Mouse (Mus musculus): Measurements from ENCODE around the gene Tmbim1. TPM values are rescaled to one million over a fixed set of nuclear protein-coding genes. Genes with fewer than 3 reads are reported as not detected.

Gene Tmbim1
- polyA plus RNA-seq, 1 experiment from 2014 or later, result 18.5 TPM

GRCm38 (mm10) chr1:74298996-74299395 is 6.4 kb downstream of the Tmbim1 start:
- no peak overlapping the region for H3K4me2 ChIP-seq (ENCODE audit: low read depth, low read length)
- H3K4me1 ChIP-seq (ENCODE audit: insufficient read depth), result peaks cover 62% of the 10 kb centered on the region
- no peak overlapping the region for H3K9ac ChIP-seq (replicated peaks)
- H3K36me3 ChIP-seq (replicated peaks; ENCODE audit: insufficient read depth, low read length), result peaks cover 8% of the 10 kb centered on the region
- H3K27ac ChIP-seq (ENCODE audit: low read depth), result no peak overlapping the region
- TF ChIP-seq EP300 (IDR thresholded peaks at IDR 0.05; ENCODE audit: low read depth), result no peak
- TF ChIP-seq CTCF (IDR thresholded peaks at IDR 0.05; ENCODE audit: low read depth), result no peak
- H3K4me3 ChIP-seq (ENCODE audit: low read depth, low read length), result no peak overlapping the region
- no peaks in the 10 kb centered on the region for H3K27me3 ChIP-seq (ENCODE audit: insufficient read depth, low read length)
- ATAC-seq, result no peak
- DNase-seq, result no peak
- WGBS (ENCODE audit: insufficient replicate concordance), result 74% methylated on average over 5 of the region's 5 CpGs
- H3K9me3 ChIP-seq (ENCODE audit: low read length), result no peaks in the 10 kb centered on the region

- no peaks in the 10 kb centered on the region for H3K9me3 ChIP-seq (ENCODE audit: low read length)
- peaks cover 9% of the 10 kb centered on the region for H3K36me3 ChIP-seq (replicated peaks; ENCODE audit: insufficient read depth, low read length)
- no peak overlapping the region for H3K4me2 ChIP-seq (ENCODE audit: low read depth, low read length)
- WGBS (ENCODE audit: insufficient replicate concordance), result 86% methylated on average over 5 of the region's 5 CpGs
- ATAC-seq, result no peak
- H3K27me3 ChIP-seq (ENCODE audit: insufficient read depth, low read length), result no peaks in the 10 kb centered on the region
- no peak overlapping the region for H3K4me3 ChIP-seq (ENCODE audit: low read depth, low read length)
- TF ChIP-seq CTCF (IDR thresholded peaks at IDR 0.05; ENCODE audit: low read depth) (no peak), EP300 (IDR thresholded peaks at IDR 0.05; ENCODE audit: low read depth) (no peak)
- H3K9ac ChIP-seq (replicated peaks), result no peak overlapping the region
- no peak for DNase-seq
- H3K4me1 ChIP-seq (ENCODE audit: insufficient read depth), result peaks cover 59% of the 10 kb centered on the region
- H3K27ac ChIP-seq (ENCODE audit: low read depth), result no peak overlapping the region
Measured at GRCm38 (mm10) chr1:74298157-74298750, 7.2 kb downstream of the Tmbim1 start.

GRCm38 (mm10) chr1:74297269-74297668 is 8.2 kb downstream of the Tmbim1 start:
- DNase-seq (no peak), ATAC-seq (no peak)
- Histone ChIP-seq H3K36me3 (replicated peaks; ENCODE audit: insufficient read depth, low read length) (peaks cover 15% of the 10 kb centered on the region), H3K4me3 (ENCODE audit: low read depth, low read length) (no peak overlapping the region), H3K9ac (replicated peaks) (peak overlapping the region; percentile 8; the same call in 1 of the 2 replicates), H3K9me3 (ENCODE audit: low read length) (no peaks in the 10 kb centered on the region), H3K4me2 (ENCODE audit: low read depth, low read length) (peak overlapping the region; percentile 74; the same call in 1 of the 2 replicates), H3K27me3 (ENCODE audit: insufficient read depth, low read length) (no peaks in the 10 kb centered on the region), H3K27ac (ENCODE audit: low read depth) (peak overlapping the region; percentile 96), H3K4me1 (ENCODE audit: insufficient read depth) (peaks cover 49% of the 10 kb centered on the region)
- no peak for TF ChIP-seq EP300 (IDR thresholded peaks at IDR 0.05; ENCODE audit: low read depth)
- 70% methylated on average over 3 of the region's 3 CpGs for WGBS (ENCODE audit: insufficient replicate concordance)

- H3K36me3 ChIP-seq (replicated peaks; ENCODE audit: insufficient read depth, low read length), result peaks cover 21% of the 10 kb centered on the region
- H3K9ac ChIP-seq (replicated peaks), result peak overlapping the region; percentile 72
- no peak for TF ChIP-seq CTCF (IDR thresholded peaks at IDR 0.05; ENCODE audit: low read depth)
- H3K27me3 ChIP-seq (ENCODE audit: insufficient read depth, low read length), result no peaks in the 10 kb centered on the region
- H3K4me1 ChIP-seq (ENCODE audit: insufficient read depth), result peaks cover 47% of the 10 kb centered on the region
- H3K4me3 ChIP-seq (ENCODE audit: low read depth, low read length), result peak overlapping the region; percentile 40
- DNase-seq, result no peak
- peak overlapping the region; percentile 74 for H3K4me2 ChIP-seq (ENCODE audit: low read depth, low read length)
- H3K9me3 ChIP-seq (ENCODE audit: low read length), result no peaks in the 10 kb centered on the region
- 60% methylated on average over 6 of the region's 6 CpGs for WGBS (ENCODE audit: insufficient replicate concordance)
- no peak for ATAC-seq
- peak overlapping the region; percentile 96 for H3K27ac ChIP-seq (ENCODE audit: low read depth)
Measured at GRCm38 (mm10) chr1:74296477-74296876, 8.9 kb downstream of the Tmbim1 start.

- Histone ChIP-seq H3K9ac (replicated peaks) (peak overlapping the region; percentile 72), H3K4me1 (ENCODE audit: insufficient read depth) (peaks cover 41% of the 10 kb centered on the region), H3K36me3 (replicated peaks; ENCODE audit: insufficient read depth, low read length) (peaks cover 24% of the 10 kb centered on the region), H3K9me3 (ENCODE audit: low read length) (no peaks in the 10 kb centered on the region), H3K27me3 (ENCODE audit: insufficient read depth, low read length) (no peaks in the 10 kb centered on the region), H3K4me3 (ENCODE audit: low read depth, low read length) (peak overlapping the region; percentile 40), H3K27ac (ENCODE audit: low read depth) (peak overlapping the region; percentile 96), H3K4me2 (ENCODE audit: low read depth, low read length) (peak overlapping the region; percentile 74)
- DNase-seq (peak; percentile 70), ATAC-seq (peak; percentile 95)
- TF ChIP-seq EP300 (IDR thresholded peaks at IDR 0.05; ENCODE audit: low read depth) (peak; percentile 56; the same call in 1 of the 2 replicates), CTCF (IDR thresholded peaks at IDR 0.05; ENCODE audit: low read depth) (no peak)
- whole genome bisulfite sequencing (ENCODE audit: insufficient replicate concordance), result 29% methylated on average over 9 of the region's 9 CpGs
Measured at GRCm38 (mm10) chr1:74295456-74296171, 9.8 kb downstream of the Tmbim1 start.

GRCm38 (mm10) chr1:74294733-74295455 is 10.5 kb downstream of the Tmbim1 start:
- ATAC-seq, result no peak; the same call in 1 of the 2 replicates
- no peak for DNase-seq
- Histone ChIP-seq H3K9ac (replicated peaks) (peak overlapping the region; percentile 72), H3K4me2 (ENCODE audit: low read depth, low read length) (peak overlapping the region; percentile 74), H3K4me3 (ENCODE audit: low read depth, low read length) (0 out of 2 replicates have a peak overlapping the region, but pooled peaks have one; percentile 40), H3K4me1 (ENCODE audit: insufficient read depth) (peaks cover 41% of the 10 kb centered on the region), H3K27ac (ENCODE audit: low read depth) (peak overlapping the region; percentile 96), H3K9me3 (ENCODE audit: low read length) (no peaks in the 10 kb centered on the region), H3K27me3 (ENCODE audit: insufficient read depth, low read length) (no peaks in the 10 kb centered on the region), H3K36me3 (replicated peaks; ENCODE audit: insufficient read depth, low read length) (peaks cover 24% of the 10 kb centered on the region)
- TF ChIP-seq CTCF (IDR thresholded peaks at IDR 0.05; ENCODE audit: low read depth) (0 out of 2 replicates have a peak, but pooled peaks have one; percentile 2), EP300 (IDR thresholded peaks at IDR 0.05; ENCODE audit: low read depth) (no peak)
- WGBS (ENCODE audit: insufficient replicate concordance), result 65% methylated on average over 6 of the region's 6 CpGs

Data from liver, postnatal 0 days (tissue).